Mouse (Mus musculus) ZHBTc4 (cell line): ENCODE results near the gene Tnn.

ENCODE experiments used
- DNase-seq: peaks from one replicate; pipeline ENCODE4 v3.0.0-alpha.2; 2011; ENCODE audit warnings: low read depth, low spot score

The Tnn gene

DNA sequence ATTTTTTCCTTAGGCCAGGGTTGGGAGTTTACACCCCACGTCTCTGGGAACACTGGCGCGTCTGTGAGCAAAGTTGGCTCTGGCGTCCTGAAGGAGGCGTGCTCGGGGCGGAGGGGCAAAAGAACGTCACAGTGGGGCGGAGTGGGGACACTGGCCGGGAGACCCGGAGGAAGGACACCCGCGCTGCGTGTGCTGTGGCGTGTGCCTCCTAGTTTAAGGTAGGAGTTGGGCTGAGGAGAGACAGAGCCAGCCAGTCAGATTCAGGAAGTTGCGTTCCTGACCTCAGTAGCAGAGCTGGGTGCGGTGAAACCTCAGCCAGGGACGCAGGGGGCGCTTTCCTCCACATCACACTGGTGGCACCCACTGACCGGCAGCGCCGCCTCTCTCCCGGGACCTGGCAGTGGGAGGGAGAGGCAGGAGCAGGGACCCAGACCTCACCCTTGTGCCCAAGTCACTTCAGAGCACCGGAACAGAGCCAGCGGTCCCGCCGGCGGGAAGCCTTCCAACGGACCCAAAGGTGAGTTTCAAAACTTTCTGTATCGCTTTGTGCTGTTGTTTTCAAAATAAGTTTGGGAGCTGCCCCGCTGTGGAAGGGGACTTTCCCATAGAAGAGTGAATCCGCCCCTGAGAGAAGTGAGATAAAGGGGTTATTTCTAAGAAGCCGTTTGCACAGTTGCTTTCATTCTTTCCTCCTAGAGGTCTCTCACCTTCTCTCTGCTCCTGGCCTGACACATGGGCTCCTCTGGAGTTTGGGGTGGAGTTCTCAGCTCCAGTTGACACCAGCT lies 109.0 kb downstream of the Tnn start, which contains the start of gene 4930523C07Rik:
Gene 4930523C07Rik, plus strand, starts transcription at position 146 of the 785 bp plus-strand sequence.
- DNase-seq = peak; percentile 70

DNA sequence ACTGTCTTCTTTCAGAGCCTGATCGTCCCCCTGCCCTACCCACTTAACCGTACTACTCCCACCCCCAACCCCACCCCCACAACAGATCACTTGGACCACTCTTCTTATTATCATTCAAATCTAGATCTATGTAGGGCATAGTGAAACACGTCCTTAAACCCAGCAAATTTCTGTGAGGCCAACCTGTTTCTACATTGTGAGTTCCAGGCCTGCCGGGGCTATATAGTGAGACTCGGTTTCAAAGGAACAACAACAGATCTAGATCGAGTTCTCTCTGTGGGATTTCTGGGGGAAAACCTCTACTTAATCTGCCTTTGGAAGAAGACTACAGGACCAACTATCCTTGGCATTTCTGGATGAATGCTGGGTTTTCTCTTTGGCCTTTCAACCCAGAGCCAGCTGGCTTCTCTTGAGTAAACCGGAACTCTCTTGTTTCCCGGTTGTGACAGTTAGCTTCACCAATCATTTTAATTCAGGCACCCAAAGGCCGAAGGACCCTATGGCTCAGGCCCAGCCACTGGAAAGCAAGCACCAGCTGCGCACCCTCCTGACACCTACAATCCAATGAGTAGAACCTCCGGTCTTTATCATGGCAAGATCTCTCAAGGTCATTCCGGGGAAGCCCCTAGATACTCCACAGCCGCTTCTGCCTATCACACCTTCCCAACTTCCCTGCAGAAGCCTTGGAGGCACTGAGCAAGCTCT lies 110.0 kb downstream of the Tnn start:
- peak; percentile 28 for DNase-seq

DNA sequence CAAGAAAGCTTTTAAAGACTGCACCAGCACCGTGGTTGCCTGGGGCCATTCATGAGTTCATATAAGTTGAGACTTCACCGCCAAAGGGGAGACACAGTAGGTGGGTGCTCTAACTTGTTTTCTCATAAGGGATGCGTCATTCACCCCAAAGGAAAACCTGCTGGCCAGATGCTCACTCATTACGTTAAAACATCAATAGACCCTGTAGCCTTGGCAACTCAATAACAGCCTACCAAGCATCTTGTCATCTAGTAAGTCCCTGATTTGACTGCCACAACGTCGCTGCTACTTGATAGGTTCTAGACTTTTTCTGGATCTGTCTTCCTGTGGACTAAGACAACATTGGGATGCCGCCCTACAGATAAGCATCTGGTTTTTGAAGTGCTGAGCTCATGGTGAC lies 111.0 kb downstream of the Tnn start:
- no peak for DNase-seq

DNA sequence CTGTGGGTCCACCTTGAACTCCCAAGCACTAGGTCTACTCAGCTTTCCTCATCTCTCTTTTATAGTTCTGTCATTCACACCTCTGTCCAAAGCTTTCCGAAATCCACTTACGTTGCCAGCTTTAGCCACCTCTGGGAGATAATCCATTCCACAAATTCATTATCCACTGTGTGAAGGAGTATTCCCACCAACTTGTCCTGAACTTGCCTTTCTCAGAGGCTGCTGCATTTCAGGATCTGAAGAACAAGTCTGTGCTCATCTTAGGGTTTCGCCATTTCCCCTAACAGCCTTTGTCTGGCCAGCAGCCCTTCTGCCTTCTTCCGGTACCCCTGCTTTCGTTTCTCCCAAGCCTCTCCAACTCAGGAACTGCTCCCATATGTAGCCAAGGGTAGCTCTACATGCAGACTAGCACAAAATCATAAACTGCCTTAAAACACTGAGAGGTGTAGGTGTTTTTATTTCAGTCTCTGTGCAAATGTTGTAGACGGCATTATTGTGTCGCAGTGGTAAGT lies 112.1 kb downstream of the Tnn start:
- DNase-seq = no peak

DNA sequence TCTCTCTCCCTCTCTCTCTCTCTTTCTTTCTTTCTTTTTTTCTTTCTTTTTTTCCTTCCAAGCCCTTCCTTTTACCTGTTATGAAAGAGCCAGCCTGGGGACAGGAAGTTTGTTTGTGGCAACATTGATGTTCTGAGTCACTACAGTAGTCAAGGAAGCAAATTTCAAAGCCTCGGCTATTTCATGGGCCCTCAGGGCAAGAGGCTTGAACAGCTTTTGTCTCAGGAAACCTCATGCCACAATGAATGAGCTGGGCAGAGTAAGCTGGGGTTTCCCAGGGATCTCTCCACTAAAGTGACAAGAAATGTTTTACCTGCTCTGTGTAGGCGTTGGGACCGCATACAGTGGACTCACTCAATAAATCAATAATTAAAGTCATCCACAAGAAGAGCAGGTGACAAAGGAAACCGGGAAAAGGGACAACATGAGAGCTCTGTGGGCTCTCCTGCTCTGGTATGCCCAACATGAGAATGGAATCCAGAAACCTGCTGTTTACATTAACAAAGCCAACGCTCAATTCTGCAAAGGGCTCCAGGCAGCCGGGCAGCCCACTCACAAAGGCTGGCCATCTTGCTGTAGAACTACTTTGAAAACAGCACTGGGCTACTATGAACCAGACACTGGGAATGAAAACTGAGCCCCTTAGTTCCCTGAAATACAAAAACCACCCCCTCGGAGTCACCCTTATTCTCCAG lies 113.3 kb downstream of the Tnn start:
- no peak for DNase-seq

DNA sequence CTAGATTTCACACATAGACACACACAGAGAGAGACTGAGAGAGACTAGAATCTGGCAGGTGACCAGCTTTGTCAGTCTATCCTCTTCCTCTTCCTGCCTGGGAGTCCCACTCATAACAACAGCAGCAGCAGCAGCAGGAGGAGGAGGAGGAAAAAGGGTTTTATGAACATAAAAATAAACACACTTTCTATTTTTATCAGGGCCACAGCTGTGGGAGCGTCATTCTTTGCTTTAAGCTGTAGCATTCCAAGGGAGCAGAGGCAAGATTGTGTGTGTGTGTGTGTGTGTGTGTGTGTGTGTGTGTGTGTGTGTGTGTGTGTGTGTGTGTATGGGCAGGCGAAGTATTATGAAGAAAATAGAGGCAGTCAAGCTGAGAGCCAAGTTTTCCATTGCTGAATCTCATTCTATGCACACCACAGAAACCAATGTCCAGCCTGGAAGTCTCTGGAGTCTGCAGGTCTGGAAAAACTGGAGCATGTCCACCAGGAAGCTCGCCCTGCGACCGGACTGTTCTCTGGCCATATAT lies 116.3 kb downstream of the Tnn start:
- no peak for DNase-seq

DNA sequence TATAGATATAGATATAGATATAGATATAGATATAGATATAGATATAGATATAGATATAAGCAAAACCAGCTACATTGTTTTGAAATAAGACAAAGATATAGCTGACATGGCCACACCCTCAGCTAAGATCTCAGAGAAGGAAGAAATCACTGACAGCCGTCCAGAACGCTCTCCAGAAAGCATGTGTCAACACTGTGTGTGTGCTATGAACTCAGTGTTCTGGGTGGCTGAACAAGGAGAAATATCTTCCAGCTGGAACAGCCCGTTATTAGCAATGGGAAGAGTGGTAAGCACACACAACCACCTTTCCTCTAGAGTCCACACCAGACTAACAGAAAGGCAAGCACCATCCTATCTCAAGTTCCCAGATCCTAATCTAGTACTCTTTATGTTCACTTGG lies 117.8 kb downstream of the Tnn start:
- DNase-seq = no peak
